Mouse (Mus musculus): Measurements from ENCODE around the gene Cracr2b. TPM values are rescaled to one million over a fixed set of nuclear protein-coding genes. Genes with fewer than 3 reads are reported as not detected.

Gene Cracr2b
- polyA plus RNA-seq, 1 experiment, result 4.5 TPM

DNA sequence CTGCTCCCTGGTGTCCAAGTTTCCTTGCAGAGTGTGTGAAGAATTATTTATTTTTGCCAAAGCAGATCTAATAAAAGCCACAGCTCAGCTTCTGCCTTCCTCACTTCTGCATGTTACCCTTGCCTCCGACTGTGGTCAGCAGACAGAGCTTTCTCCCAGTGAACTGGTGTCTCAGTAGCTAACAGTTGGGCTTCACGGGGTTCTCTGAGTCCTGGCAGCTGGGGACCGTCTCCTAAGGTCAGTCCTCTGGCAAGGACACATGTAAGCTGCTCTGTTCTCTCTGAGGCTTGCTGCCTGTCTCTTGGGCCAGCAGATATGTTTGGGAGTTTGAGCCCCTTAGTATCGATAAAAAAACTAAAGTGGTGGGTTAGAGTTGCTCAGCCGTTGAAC is 898 bp upstream of the Cracr2b start:
- no peaks in the 10 kb centered on the region for H3K27me3 ChIP-seq (ENCODE audit: control insufficient read depth, insufficient read depth, insufficient read length)
- TF ChIP-seq MAX (IDR thresholded peaks at IDR 0.05) (no peak), FOSL1 (IDR thresholded peaks at IDR 0.05; ENCODE audit: insufficient read depth, low read length, poor library complexity, severe bottlenecking) (no peak), CTCF (IDR thresholded peaks at IDR 0.05; ENCODE audit: control insufficient read depth, insufficient read depth, insufficient read length) (no peak), MYOG (IDR thresholded peaks at IDR 0.05; ENCODE audit: control insufficient read depth, extremely low read depth, insufficient read length) (no peak)
- no peaks in the 10 kb centered on the region for H3K79me3 ChIP-seq (ENCODE audit: low read depth)
- no peak overlapping the region for H3ac ChIP-seq (ENCODE audit: control insufficient read depth, insufficient read length, low read depth)
- peaks cover 3% of the 10 kb centered on the region for H3K36me3 ChIP-seq (ENCODE audit: control insufficient read depth, insufficient read depth)
- H3K79me2 ChIP-seq (ENCODE audit: control insufficient read depth, insufficient read depth), result no peaks in the 10 kb centered on the region
- no peak overlapping the region for H3K4me3 ChIP-seq (ENCODE audit: insufficient read depth, poor library complexity, severe bottlenecking)

DNA sequence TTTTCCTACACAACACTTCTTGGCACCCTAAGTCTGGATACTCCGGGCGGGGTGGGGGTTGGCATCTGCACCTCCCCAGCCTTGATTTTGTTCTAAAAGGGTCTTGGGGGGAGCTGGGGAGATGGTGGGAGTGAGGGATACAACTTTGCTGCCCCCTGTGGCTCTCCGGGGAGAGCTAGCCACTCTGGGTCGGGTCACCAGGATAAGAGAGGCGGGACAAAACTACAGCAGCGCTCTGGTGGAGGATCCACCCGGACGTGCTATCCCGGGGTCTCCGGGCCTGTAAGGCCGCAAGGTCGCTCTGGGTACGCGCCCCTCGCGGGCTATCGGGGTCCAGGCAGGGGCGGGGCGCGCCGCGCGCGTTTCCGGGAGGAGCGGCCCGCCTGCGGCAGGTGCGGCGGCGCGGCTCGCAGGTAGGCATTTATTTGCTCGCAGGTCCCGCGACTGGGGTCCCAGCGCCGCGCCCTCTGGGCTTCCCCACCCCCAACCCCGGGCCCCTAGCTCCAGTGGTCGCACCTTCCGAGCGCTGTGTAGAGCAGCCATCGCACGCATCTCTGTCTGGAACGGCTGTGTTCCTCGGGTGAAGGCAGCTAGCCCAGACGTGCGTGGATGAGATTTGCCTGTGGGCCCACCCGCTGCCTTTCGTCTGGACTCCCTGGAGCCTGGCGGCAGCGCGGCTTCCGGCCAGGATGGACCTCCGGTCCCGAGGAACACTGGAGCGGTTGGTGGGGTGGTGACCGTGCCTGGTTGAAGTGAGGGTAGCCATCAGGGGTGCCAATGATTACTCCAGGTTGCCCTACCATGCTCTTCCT is 833 bp downstream of the Cracr2b start:
- H3K79me2 ChIP-seq (ENCODE audit: control insufficient read depth, insufficient read depth), result peaks cover 4% of the 10 kb centered on the region
- peak overlapping the region; percentile 39 for H3ac ChIP-seq (ENCODE audit: control insufficient read depth, insufficient read length, low read depth)
- no peak overlapping the region for H3K4me3 ChIP-seq (ENCODE audit: insufficient read depth, poor library complexity, severe bottlenecking)
- no peaks in the 10 kb centered on the region for H3K79me3 ChIP-seq (ENCODE audit: low read depth)
- TF ChIP-seq MAX (IDR thresholded peaks at IDR 0.05), result no peak
- no peak for TF ChIP-seq MYOG (IDR thresholded peaks at IDR 0.05; ENCODE audit: control insufficient read depth, extremely low read depth, insufficient read length)
- no peak for TF ChIP-seq USF1 (IDR thresholded peaks at IDR 0.05; ENCODE audit: low read depth)
- TF ChIP-seq MYOD1 (IDR thresholded peaks at IDR 0.05; ENCODE audit: control insufficient read depth, insufficient read length, low read depth), result no peak
- no peak for TF ChIP-seq CEBPB (IDR thresholded peaks at IDR 0.05; ENCODE audit: low read depth)
- TF ChIP-seq FOSL1 (IDR thresholded peaks at IDR 0.05; ENCODE audit: insufficient read depth, low read length, poor library complexity, severe bottlenecking), result no peak
- H3K27me3 ChIP-seq (ENCODE audit: control insufficient read depth, insufficient read depth, insufficient read length), result no peaks in the 10 kb centered on the region
- peaks cover 3% of the 10 kb centered on the region for H3K36me3 ChIP-seq (ENCODE audit: control insufficient read depth, insufficient read depth)

- H3K36me3 ChIP-seq (ENCODE audit: control insufficient read depth, insufficient read depth), result peaks cover 3% of the 10 kb centered on the region
- H3K79me2 ChIP-seq (ENCODE audit: control insufficient read depth, insufficient read depth), result peaks cover 11% of the 10 kb centered on the region
- no peaks in the 10 kb centered on the region for H3K27me3 ChIP-seq (ENCODE audit: control insufficient read depth, insufficient read depth, insufficient read length)
- no peak overlapping the region for H3K4me3 ChIP-seq (ENCODE audit: insufficient read depth, poor library complexity, severe bottlenecking)
- TF ChIP-seq MYOD1 (IDR thresholded peaks at IDR 0.05; ENCODE audit: control insufficient read depth, insufficient read length, low read depth), result no peak
- TF ChIP-seq USF1 (IDR thresholded peaks at IDR 0.05; ENCODE audit: low read depth), result no peak
- no peak for TF ChIP-seq FOSL1 (IDR thresholded peaks at IDR 0.05; ENCODE audit: insufficient read depth, low read length, poor library complexity, severe bottlenecking)
- no peak for TF ChIP-seq CTCF (IDR thresholded peaks at IDR 0.05; ENCODE audit: control insufficient read depth, insufficient read depth, insufficient read length)
- no peak for TF ChIP-seq CEBPB (IDR thresholded peaks at IDR 0.05; ENCODE audit: low read depth)
- TF ChIP-seq MAX (IDR thresholded peaks at IDR 0.05), result no peak
- no peak for TF ChIP-seq MYOG (IDR thresholded peaks at IDR 0.05; ENCODE audit: control insufficient read depth, extremely low read depth, insufficient read length)
- no peaks in the 10 kb centered on the region for H3K79me3 ChIP-seq (ENCODE audit: low read depth)
- H3ac ChIP-seq (ENCODE audit: control insufficient read depth, insufficient read length, low read depth), result no peak overlapping the region
Observed at GRCm38 (mm10) chr7:141462333-141462821, 1.5 kb downstream of the Cracr2b start.

- Histone ChIP-seq H3K79me3 (ENCODE audit: low read depth) (peaks cover 2% of the 10 kb centered on the region), H3K79me2 (ENCODE audit: control insufficient read depth, insufficient read depth) (peaks cover 24% of the 10 kb centered on the region), H3K4me3 (ENCODE audit: insufficient read depth, poor library complexity, severe bottlenecking) (no peak overlapping the region), H3K27me3 (ENCODE audit: control insufficient read depth, insufficient read depth, insufficient read length) (no peaks in the 10 kb centered on the region), H3ac (ENCODE audit: control insufficient read depth, insufficient read length, low read depth) (no peak overlapping the region), H3K36me3 (ENCODE audit: control insufficient read depth, insufficient read depth) (no peaks in the 10 kb centered on the region)
- TF ChIP-seq MYOG (IDR thresholded peaks at IDR 0.05; ENCODE audit: control insufficient read depth, extremely low read depth, insufficient read length), result no peak
Observed at GRCm38 (mm10) chr7:141463824-141464602, 3.1 kb downstream of the Cracr2b start.

- TF ChIP-seq CTCF (IDR thresholded peaks at IDR 0.05; ENCODE audit: control insufficient read depth, insufficient read depth, insufficient read length), result no peak
- TF ChIP-seq FOSL1 (IDR thresholded peaks at IDR 0.05; ENCODE audit: insufficient read depth, low read length, poor library complexity, severe bottlenecking), result no peak
- no peak for TF ChIP-seq MYOG (IDR thresholded peaks at IDR 0.05; ENCODE audit: control insufficient read depth, extremely low read depth, insufficient read length)
- TF ChIP-seq MAX (IDR thresholded peaks at IDR 0.05), result no peak
- no peak for TF ChIP-seq CEBPB (IDR thresholded peaks at IDR 0.05; ENCODE audit: low read depth)
- no peak for TF ChIP-seq MYOD1 (IDR thresholded peaks at IDR 0.05; ENCODE audit: control insufficient read depth, insufficient read length, low read depth)
- no peak for TF ChIP-seq USF1 (IDR thresholded peaks at IDR 0.05; ENCODE audit: low read depth)
- Histone ChIP-seq H3K36me3 (ENCODE audit: control insufficient read depth, insufficient read depth) (peaks cover 1% of the 10 kb centered on the region), H3K27me3 (ENCODE audit: control insufficient read depth, insufficient read depth, insufficient read length) (no peaks in the 10 kb centered on the region), H3K4me3 (ENCODE audit: insufficient read depth, poor library complexity, severe bottlenecking) (no peak overlapping the region), H3K79me2 (ENCODE audit: control insufficient read depth, insufficient read depth) (peaks cover 31% of the 10 kb centered on the region), H3K79me3 (ENCODE audit: low read depth) (peaks cover 8% of the 10 kb centered on the region), H3ac (ENCODE audit: control insufficient read depth, insufficient read length, low read depth) (no peak overlapping the region)
Observed at GRCm38 (mm10) chr7:141464603-141465201, 3.8 kb downstream of the Cracr2b start.

Data from C2C12 (cell line).